Mouse (Mus musculus): ENCODE results near the gene Fam229a. TPM values are rescaled to one million over a fixed set of nuclear protein-coding genes. Genes with fewer than 3 reads are reported as not detected.

The Fam229a gene
- polyA plus RNA-seq, 1 experiment from 2014 or later: not detected

GRCm38 (mm10) chr4:129479863-129480262, 11.1 kb upstream of the Fam229a start:
- H3K36me3 ChIP-seq (ENCODE audit: control insufficient read depth, insufficient read depth, low read length): peaks cover 59% of the 10 kb centered on the region
- 90% methylated on average over 3 of the region's 3 CpGs for WGBS
- no peak overlapping the region for H3K9ac ChIP-seq (ENCODE audit: low read length)
- H3K4me3 ChIP-seq (ENCODE audit: low read depth, low read length): no peak overlapping the region
- H3K4me1 ChIP-seq (replicated peaks; ENCODE audit: control insufficient read depth, insufficient read depth, low read length): no peaks in the 10 kb centered on the region
- ATAC-seq (replicated peaks; ENCODE audit: low FRiP score, low TSS enrichment, low read depth) (no peak), DNase-seq (ENCODE audit: low spot score) (no peak)
- no peak overlapping the region for H3K27ac ChIP-seq (ENCODE audit: low read depth)
- no peak overlapping the region for H3K4me2 ChIP-seq (ENCODE audit: low read length)
- H3K9me3 ChIP-seq (ENCODE audit: control insufficient read depth, low read length): no peaks in the 10 kb centered on the region
- no peaks in the 10 kb centered on the region for H3K27me3 ChIP-seq (replicated peaks; ENCODE audit: control insufficient read depth, insufficient read depth, low read length)

- ATAC-seq (replicated peaks; ENCODE audit: low FRiP score, low TSS enrichment, low read depth): no peak
- peaks cover 61% of the 10 kb centered on the region for H3K36me3 ChIP-seq (ENCODE audit: control insufficient read depth, insufficient read depth, low read length)
- WGBS: 78% methylated on average over 1 of the region's 1 CpGs
Measured at GRCm38 (mm10) chr4:129481090-129481489, 9.9 kb upstream of the Fam229a start.

GRCm38 (mm10) chr4:129494681-129495080, 3.7 kb downstream of the Fam229a start:
- no peaks in the 10 kb centered on the region for H3K36me3 ChIP-seq (ENCODE audit: control insufficient read depth, insufficient read depth, low read length)
- no peak overlapping the region for H3K4me2 ChIP-seq (ENCODE audit: low read length)
- H3K9me3 ChIP-seq (ENCODE audit: control insufficient read depth, low read length): no peaks in the 10 kb centered on the region
- DNase-seq (ENCODE audit: low spot score): no peak
- H3K9ac ChIP-seq (ENCODE audit: low read length): no peak overlapping the region
- peaks cover 14% of the 10 kb centered on the region for H3K4me1 ChIP-seq (replicated peaks; ENCODE audit: control insufficient read depth, insufficient read depth, low read length)
- 71% methylated on average over 6 of the region's 7 CpGs for WGBS
- ATAC-seq (replicated peaks; ENCODE audit: low FRiP score, low TSS enrichment, low read depth): no peak
- no peak overlapping the region for H3K27ac ChIP-seq (ENCODE audit: low read depth)
- peaks cover 24% of the 10 kb centered on the region for H3K27me3 ChIP-seq (replicated peaks; ENCODE audit: control insufficient read depth, insufficient read depth, low read length)
- no peak overlapping the region for H3K4me3 ChIP-seq (ENCODE audit: low read depth, low read length)

More at GRCm38 (mm10) chr4:129481090-129481489, 9.9 kb upstream of the Fam229a start:
- H3K4me2 ChIP-seq (ENCODE audit: low read length): no peak overlapping the region
- H3K9ac ChIP-seq (ENCODE audit: low read length): no peak overlapping the region
- H3K4me1 ChIP-seq (replicated peaks; ENCODE audit: control insufficient read depth, insufficient read depth, low read length): no peaks in the 10 kb centered on the region
- no peak for DNase-seq (ENCODE audit: low spot score)
- H3K9me3 ChIP-seq (ENCODE audit: control insufficient read depth, low read length): no peaks in the 10 kb centered on the region
- no peak overlapping the region for H3K4me3 ChIP-seq (ENCODE audit: low read depth, low read length)
- no peak overlapping the region for H3K27ac ChIP-seq (ENCODE audit: low read depth)
- no peaks in the 10 kb centered on the region for H3K27me3 ChIP-seq (replicated peaks; ENCODE audit: control insufficient read depth, insufficient read depth, low read length)

GRCm38 (mm10) chr4:129495672-129496562, 4.9 kb downstream of the Fam229a start:
- H3K27me3 ChIP-seq (replicated peaks; ENCODE audit: control insufficient read depth, insufficient read depth, low read length): peaks cover 18% of the 10 kb centered on the region
- no peak overlapping the region for H3K4me3 ChIP-seq (ENCODE audit: low read depth, low read length)
- 0 out of 2 replicates have a peak overlapping the region, but pooled peaks have one; percentile 3 for H3K9ac ChIP-seq (ENCODE audit: low read length)
- no peak for ATAC-seq (replicated peaks; ENCODE audit: low FRiP score, low TSS enrichment, low read depth)
- H3K36me3 ChIP-seq (ENCODE audit: control insufficient read depth, insufficient read depth, low read length): no peaks in the 10 kb centered on the region
- peaks cover 20% of the 10 kb centered on the region for H3K4me1 ChIP-seq (replicated peaks; ENCODE audit: control insufficient read depth, insufficient read depth, low read length)
- H3K4me2 ChIP-seq (ENCODE audit: low read length): peak overlapping the region; percentile 26
- no peaks in the 10 kb centered on the region for H3K9me3 ChIP-seq (ENCODE audit: control insufficient read depth, low read length)
- WGBS: 36% methylated on average over 16 of the region's 16 CpGs
- 0 out of 2 replicates have a peak overlapping the region, but pooled peaks have one; percentile 22 for H3K27ac ChIP-seq (ENCODE audit: low read depth)
- DNase-seq (ENCODE audit: low spot score): no peak

GRCm38 (mm10) chr4:129496631-129497030, 5.6 kb downstream of the Fam229a start:
- Histone ChIP-seq H3K27ac (ENCODE audit: low read depth) (peak overlapping the region; percentile 29; the same call in 1 of the 2 replicates), H3K4me2 (ENCODE audit: low read length) (peak overlapping the region; percentile 26)

DNA sequence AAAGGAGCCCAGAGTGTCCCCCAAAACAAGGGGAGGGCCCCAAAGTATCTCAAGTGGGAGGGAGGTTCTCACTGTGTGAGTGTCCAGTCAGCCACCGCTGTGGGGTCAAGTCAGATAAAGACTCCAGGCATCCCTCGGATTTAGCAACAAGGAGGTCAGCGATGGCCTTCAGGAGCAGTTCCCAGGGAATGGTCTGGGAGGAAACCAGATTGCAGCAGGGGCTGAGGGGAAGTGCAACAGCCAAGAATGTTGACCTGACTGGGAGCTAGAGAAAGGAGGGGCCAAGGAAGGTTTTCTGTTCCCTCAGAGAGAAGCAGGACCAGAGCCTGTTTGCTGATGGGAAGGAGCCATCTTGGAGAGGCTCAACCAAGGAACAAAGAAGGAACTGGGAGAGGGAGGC, 8.0 kb downstream of the Fam229a start:
- WGBS: 61% methylated on average over 3 of the region's 3 CpGs
- Histone ChIP-seq H3K4me2 (ENCODE audit: low read length) (no peak overlapping the region), H3K9me3 (ENCODE audit: control insufficient read depth, low read length) (no peaks in the 10 kb centered on the region), H3K36me3 (ENCODE audit: control insufficient read depth, insufficient read depth, low read length) (no peaks in the 10 kb centered on the region), H3K27ac (ENCODE audit: low read depth) (no peak overlapping the region), H3K27me3 (replicated peaks; ENCODE audit: control insufficient read depth, insufficient read depth, low read length) (no peaks in the 10 kb centered on the region), H3K4me1 (replicated peaks; ENCODE audit: control insufficient read depth, insufficient read depth, low read length) (peaks cover 24% of the 10 kb centered on the region; the same call in 1 of the 2 replicates), H3K9ac (ENCODE audit: low read length) (no peak overlapping the region), H3K4me3 (ENCODE audit: low read depth, low read length) (no peak overlapping the region)
- ATAC-seq (replicated peaks; ENCODE audit: low FRiP score, low TSS enrichment, low read depth) (no peak), DNase-seq (ENCODE audit: low spot score) (no peak)

More at GRCm38 (mm10) chr4:129496631-129497030, 5.6 kb downstream of the Fam229a start:
- H3K9ac ChIP-seq (ENCODE audit: low read length): 0 out of 2 replicates have a peak overlapping the region, but pooled peaks have one; percentile 3
- H3K27me3 ChIP-seq (replicated peaks; ENCODE audit: control insufficient read depth, insufficient read depth, low read length): peaks cover 11% of the 10 kb centered on the region
- DNase-seq (ENCODE audit: low spot score): no peak
- peaks cover 14% of the 10 kb centered on the region for H3K4me1 ChIP-seq (replicated peaks; ENCODE audit: control insufficient read depth, insufficient read depth, low read length)
- no peaks in the 10 kb centered on the region for H3K36me3 ChIP-seq (ENCODE audit: control insufficient read depth, insufficient read depth, low read length)
- H3K9me3 ChIP-seq (ENCODE audit: control insufficient read depth, low read length): no peaks in the 10 kb centered on the region
- no peak overlapping the region for H3K4me3 ChIP-seq (ENCODE audit: low read depth, low read length)
- WGBS: 26% methylated on average over 6 of the region's 6 CpGs
- no peak for ATAC-seq (replicated peaks; ENCODE audit: low FRiP score, low TSS enrichment, low read depth)

DNA sequence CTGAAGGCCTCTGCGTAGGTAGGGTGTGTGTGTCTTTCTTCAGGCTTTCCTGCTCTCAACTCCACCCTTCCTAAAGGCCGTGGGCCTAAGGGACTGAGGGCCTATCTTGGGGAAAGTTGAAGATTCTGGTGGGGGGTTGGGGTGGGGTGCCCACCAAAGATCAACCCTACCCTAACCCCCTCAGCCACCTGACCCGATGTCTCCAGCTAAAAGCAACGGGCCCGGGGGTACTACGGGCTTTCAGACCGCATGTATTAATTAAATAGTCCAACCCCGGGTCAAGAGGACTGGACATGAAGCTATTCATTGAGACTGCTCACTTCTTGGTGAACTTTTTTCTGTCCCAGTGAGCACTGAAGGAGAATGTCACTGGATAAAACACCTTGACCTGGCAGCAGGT, 9.0 kb downstream of the Fam229a start:
- peaks cover 24% of the 10 kb centered on the region; the same call in 1 of the 2 replicates for H3K4me1 ChIP-seq (replicated peaks; ENCODE audit: control insufficient read depth, insufficient read depth, low read length)
- no peaks in the 10 kb centered on the region for H3K9me3 ChIP-seq (ENCODE audit: control insufficient read depth, low read length)
- ATAC-seq (replicated peaks; ENCODE audit: low FRiP score, low TSS enrichment, low read depth) (no peak), DNase-seq (ENCODE audit: low spot score) (no peak)
- peak overlapping the region; percentile 91 for H3K27ac ChIP-seq (ENCODE audit: low read depth)
- H3K4me2 ChIP-seq (ENCODE audit: low read length): peak overlapping the region; percentile 67
- peak overlapping the region; percentile 57; the same call in 1 of the 2 replicates for H3K9ac ChIP-seq (ENCODE audit: low read length)
- H3K27me3 ChIP-seq (replicated peaks; ENCODE audit: control insufficient read depth, insufficient read depth, low read length): no peaks in the 10 kb centered on the region
- 85% methylated on average over 8 of the region's 8 CpGs for WGBS
- no peaks in the 10 kb centered on the region for H3K36me3 ChIP-seq (ENCODE audit: control insufficient read depth, insufficient read depth, low read length)
- H3K4me3 ChIP-seq (ENCODE audit: low read depth, low read length): peak overlapping the region; percentile 49; the same call in 1 of the 2 replicates

GRCm38 (mm10) chr4:129500607-129501566, 9.9 kb downstream of the Fam229a start:
- Histone ChIP-seq H3K9ac (ENCODE audit: low read length) (peak overlapping the region; percentile 57), H3K4me3 (ENCODE audit: low read depth, low read length) (peak overlapping the region; percentile 49), H3K9me3 (ENCODE audit: control insufficient read depth, low read length) (no peaks in the 10 kb centered on the region), H3K4me2 (ENCODE audit: low read length) (peak overlapping the region; percentile 67), H3K27me3 (replicated peaks; ENCODE audit: control insufficient read depth, insufficient read depth, low read length) (no peaks in the 10 kb centered on the region), H3K4me1 (replicated peaks; ENCODE audit: control insufficient read depth, insufficient read depth, low read length) (peaks cover 24% of the 10 kb centered on the region; the same call in 1 of the 2 replicates), H3K36me3 (ENCODE audit: control insufficient read depth, insufficient read depth, low read length) (no peaks in the 10 kb centered on the region), H3K27ac (ENCODE audit: low read depth) (peak overlapping the region; percentile 91)
- peak; percentile 89 for ATAC-seq (replicated peaks; ENCODE audit: low FRiP score, low TSS enrichment, low read depth)
- 2% methylated on average over 45 of the region's 49 CpGs for WGBS
- peak; percentile 97 for DNase-seq (ENCODE audit: low spot score)
